In the genomic region with DNA sequence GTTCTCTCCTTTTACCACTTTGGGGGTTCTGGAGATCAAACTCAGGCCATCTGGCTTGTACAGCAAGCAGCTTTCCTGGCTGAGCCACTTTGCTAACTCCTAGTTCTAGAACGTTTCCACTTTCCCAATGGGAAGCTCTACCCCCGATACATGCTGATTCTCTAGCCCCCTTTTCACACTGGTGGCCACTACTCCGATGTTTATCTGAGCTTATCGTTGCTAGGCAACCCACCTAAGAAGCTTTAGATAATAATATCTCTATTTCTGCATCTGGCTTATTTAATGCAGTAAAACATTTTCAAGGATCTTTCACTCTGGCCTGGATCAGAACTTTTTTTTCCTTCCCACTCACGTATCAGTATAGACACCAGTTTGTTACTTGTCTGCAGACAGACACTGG, we compare ENCODE assay signal across 19 mouse cellular contexts.
"Had no signal": no experiment of that assay in that cellular context is flagged by ENCODE, and none has a peak within 500 bp of the region (broad histone marks: within the 10 kb centered on the region; RNA-seq: fewer than 3 reads in every experiment).

No protein-coding gene starts in this region.

- ATAC-seq: liver, postnatal 0 days; lung, postnatal 0 days; midbrain, embryonic 15.5 days had no signal

- H3K9me3 ChIP-seq: liver, embryonic 13.5 days; liver, embryonic 15.5 days; lung, embryonic 15.5 days; midbrain, embryonic 12.5 days; midbrain, embryonic 15.5 days; neural tube, embryonic 12.5 days; stomach, embryonic 15.5 days had no signal

- H3K4me2 ChIP-seq: liver, embryonic 13.5 days; liver, embryonic 15.5 days; lung, embryonic 15.5 days; midbrain, embryonic 12.5 days; midbrain, embryonic 15.5 days; neural tube, embryonic 12.5 days; stomach, embryonic 15.5 days had no signal

- H3K4me3 ChIP-seq: liver, embryonic 13.5 days; liver, embryonic 15.5 days; lung, embryonic 15.5 days; megakaryocyte, embryonic 14.5 days; midbrain, embryonic 12.5 days; midbrain, embryonic 15.5 days; neural tube, embryonic 12.5 days; stomach, embryonic 15.5 days had no signal

- H3K27ac ChIP-seq: liver, embryonic 13.5 days; liver, embryonic 15.5 days; lung, embryonic 15.5 days; macrophage; midbrain, embryonic 12.5 days; midbrain, embryonic 15.5 days; neural tube, embryonic 12.5 days; stomach, embryonic 15.5 days; stomach, postnatal 0 days had no signal

- DNase-seq: liver, embryonic 13.5 days; liver, postnatal 0 days; lung, adult 2 months; lung, postnatal 14 days; lung, postnatal 36 days; right cerebral cortex, postnatal 14 days; thymus, adult 2 months; thymus, postnatal 25 days; thymus, postnatal 4 days had no signal

- H3K27me3 ChIP-seq: liver, embryonic 13.5 days; liver, embryonic 15.5 days; lung, embryonic 15.5 days; midbrain, embryonic 12.5 days; midbrain, embryonic 15.5 days; neural tube, embryonic 12.5 days; stomach, embryonic 15.5 days had no signal

- H3K4me1 ChIP-seq: lung, embryonic 15.5 days; midbrain, embryonic 15.5 days; neural tube, embryonic 12.5 days; stomach, embryonic 15.5 days had no signal

- H3K9ac ChIP-seq: liver, embryonic 13.5 days; liver, embryonic 15.5 days; liver, postnatal 0 days; lung, embryonic 15.5 days; midbrain, embryonic 12.5 days; midbrain, embryonic 15.5 days; neural tube, embryonic 12.5 days; stomach, embryonic 15.5 days had no signal

- H3K36me3 ChIP-seq: liver, embryonic 13.5 days; liver, embryonic 15.5 days; lung, embryonic 15.5 days; midbrain, embryonic 12.5 days; midbrain, embryonic 15.5 days; neural tube, embryonic 12.5 days; stomach, embryonic 15.5 days had no signal
